Mouse (Mus musculus): ENCODE measurements around the gene Unc13d. TPM values are rescaled to one million over a fixed set of nuclear protein-coding genes. Genes with fewer than 3 reads are reported as not detected.
"Not testable (repeated sequence)": the region's sequence is repeated elsewhere in the genome, so short reads cannot be mapped to it uniquely, and the experiment has no call there.

The Unc13d gene
- total RNA-seq, 2 experiments from 2014 or later, result 4.2 to 4.3 TPM

- no peak for ATAC-seq (replicated peaks; ENCODE audit: low FRiP score, poor library complexity, severe bottlenecking)
Measured at GRCm38 (mm10) chr11:116027756-116028155, 50.0 kb downstream of the Unc13d start, which contains the start of gene H3f3b. Gene H3f3b, minus strand, starts transcription at chr11:116027962.

DNA sequence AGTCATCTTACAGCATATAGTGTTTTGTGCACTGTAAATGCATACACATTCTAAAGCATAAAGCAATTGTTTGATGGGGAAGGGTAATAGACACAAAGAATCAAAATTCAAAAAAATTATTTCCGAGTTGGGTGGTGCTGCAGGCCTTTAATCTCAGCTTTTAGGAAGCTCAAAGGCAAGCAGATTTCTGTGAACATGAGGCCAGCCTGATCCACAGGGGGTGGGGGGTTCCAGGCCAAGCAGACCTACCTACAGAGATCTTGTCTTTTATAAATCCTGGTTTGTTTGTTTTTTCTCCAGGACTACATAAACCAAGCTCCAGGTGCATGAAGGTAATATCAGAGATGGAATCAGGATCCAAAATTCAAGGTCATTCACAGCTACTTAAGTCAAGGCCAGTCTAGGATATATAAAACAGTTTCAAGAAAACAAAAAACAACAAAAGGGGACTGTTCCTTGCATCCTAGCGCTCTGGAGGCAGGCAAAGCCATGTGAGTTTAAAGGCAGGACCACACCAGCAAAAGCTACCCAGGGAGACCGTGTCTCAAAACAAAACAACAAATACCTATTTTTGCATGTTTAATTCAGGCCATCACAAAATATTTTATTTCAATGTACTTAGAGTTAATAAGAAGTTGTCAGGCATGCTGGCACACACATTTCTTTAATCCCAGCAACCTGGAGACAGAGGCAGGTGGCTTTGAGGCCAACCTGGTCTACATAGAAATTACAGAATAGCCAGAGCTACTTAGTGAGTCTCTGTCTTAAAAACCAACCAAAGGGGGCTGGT is 52.5 kb downstream of the Unc13d start:
- no peak for ATAC-seq (replicated peaks; ENCODE audit: low FRiP score, poor library complexity, severe bottlenecking)

- peak; percentile 88 for ATAC-seq (replicated peaks; ENCODE audit: low FRiP score, poor library complexity, severe bottlenecking)
Measured at GRCm38 (mm10) chr11:116024356-116024808, 53.4 kb downstream of the Unc13d start.

DNA sequence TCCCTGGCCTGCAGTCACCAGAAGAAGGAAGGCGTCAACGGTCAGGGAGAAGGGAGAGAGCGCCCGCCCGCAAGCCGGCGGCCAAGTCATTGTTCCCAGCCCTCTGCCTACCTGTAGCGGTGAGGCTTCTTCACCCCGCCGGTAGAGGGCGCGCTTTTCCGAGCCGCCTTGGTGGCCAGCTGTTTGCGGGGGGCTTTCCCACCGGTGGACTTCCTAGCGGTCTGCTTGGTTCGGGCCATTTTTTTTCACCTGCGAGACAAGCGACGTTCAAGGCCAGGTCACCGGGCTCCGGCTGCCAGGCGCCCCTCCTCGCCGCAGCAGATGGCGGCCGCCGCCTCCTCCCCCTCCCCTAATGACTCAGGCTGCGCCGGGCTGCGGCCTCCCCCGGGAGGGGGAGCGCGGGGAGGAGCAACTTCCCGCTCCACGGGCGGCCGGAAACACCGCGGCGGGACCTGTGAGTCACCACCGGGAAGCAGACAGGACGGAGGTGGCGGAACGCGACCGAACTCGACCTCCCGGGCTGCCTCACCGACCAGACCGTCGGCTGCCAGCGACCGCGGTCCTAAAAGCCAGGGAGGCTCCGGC is 53.9 kb downstream of the Unc13d start:
- ATAC-seq (replicated peaks; ENCODE audit: low FRiP score, poor library complexity, severe bottlenecking), result peak; percentile 45

DNA sequence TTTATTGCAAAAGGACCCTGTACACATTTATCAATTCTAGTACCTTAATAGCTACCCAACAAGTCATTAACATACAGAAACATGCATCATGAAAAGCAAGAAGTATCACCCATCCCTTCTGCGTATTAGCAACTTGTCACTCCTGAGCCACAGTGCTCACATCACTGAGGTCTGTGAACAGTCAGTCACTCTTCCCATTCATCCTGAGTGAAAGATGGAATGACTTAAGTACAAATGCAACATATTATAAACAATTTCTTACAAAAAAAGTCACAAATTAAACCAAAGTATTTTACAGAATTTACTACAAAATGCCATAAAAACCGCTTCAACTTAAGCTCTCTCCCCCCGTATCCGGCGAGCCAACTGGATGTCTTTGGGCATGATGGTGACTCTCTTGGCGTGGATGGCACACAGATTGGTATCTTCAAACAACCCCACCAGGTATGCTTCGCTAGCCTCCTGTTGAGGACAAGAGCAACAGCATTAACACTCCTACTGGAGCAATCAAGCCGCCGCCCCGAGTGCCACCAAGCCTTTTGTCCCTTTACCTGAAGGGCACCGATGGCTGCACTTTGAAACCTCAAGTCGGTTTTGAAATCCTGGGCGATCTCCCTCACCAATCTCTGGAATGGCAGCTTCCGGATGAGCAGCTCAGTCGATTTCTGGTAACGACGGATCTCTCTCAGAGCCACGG is 54.5 kb downstream of the Unc13d start:
- ATAC-seq (replicated peaks; ENCODE audit: low FRiP score, poor library complexity, severe bottlenecking), result peak; percentile 26

DNA sequence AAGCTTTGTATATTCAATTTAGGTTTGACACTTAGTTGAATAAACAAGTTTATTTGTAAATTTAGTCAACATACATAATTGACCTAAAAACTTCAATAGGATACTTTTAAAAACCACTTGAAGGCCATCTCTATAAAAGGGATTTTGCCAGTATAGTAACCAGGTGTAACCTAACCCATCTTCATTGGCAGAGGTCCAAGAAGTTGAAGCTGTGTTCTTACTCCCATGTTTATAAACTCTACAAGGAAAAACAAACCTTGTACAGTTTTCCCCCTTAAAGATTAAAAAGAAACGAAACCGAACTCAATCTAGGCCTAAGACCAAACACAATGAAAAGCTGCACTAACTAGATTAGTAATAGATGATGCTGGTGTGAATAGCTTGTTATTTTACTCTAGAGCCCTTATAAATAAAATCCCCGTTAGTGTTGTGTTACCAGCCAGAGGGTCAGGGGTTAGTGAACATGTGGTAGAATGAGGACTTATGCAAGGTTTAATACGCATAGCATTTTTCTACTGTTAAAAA is 55.4 kb downstream of the Unc13d start:
- ATAC-seq (replicated peaks; ENCODE audit: low FRiP score, poor library complexity, severe bottlenecking), result no peak

GRCm38 (mm10) chr11:116021328-116022220 is 56.2 kb downstream of the Unc13d start:
- ATAC-seq (replicated peaks; ENCODE audit: low FRiP score, poor library complexity, severe bottlenecking), result no peak

- ATAC-seq (replicated peaks; ENCODE audit: low FRiP score, poor library complexity, severe bottlenecking), result no peak
Measured at GRCm38 (mm10) chr11:116020519-116020922, 57.2 kb downstream of the Unc13d start.

DNA sequence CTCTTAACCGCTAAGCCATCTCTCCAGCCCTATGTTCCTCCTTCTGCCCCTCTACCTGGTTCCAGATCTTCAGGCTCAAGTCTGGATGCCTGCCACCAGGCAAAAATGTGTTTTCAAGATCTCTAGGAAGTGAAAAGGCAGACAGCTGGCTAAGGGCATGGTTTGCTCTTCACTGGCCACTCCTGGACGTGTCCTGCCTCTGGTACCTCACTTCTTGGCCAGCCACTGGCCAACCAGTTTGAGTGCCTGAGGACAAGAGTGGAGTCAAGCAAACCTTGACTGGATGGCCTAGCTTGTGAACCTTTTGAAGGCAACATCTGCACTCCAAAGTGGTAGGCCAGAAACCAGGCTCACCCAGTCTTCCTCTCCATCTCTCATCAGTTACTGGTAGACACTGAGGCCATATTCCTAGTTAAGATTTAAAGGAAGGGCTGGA is 57.8 kb downstream of the Unc13d start:
- no peak for ATAC-seq (replicated peaks; ENCODE audit: low FRiP score, poor library complexity, severe bottlenecking)

DNA sequence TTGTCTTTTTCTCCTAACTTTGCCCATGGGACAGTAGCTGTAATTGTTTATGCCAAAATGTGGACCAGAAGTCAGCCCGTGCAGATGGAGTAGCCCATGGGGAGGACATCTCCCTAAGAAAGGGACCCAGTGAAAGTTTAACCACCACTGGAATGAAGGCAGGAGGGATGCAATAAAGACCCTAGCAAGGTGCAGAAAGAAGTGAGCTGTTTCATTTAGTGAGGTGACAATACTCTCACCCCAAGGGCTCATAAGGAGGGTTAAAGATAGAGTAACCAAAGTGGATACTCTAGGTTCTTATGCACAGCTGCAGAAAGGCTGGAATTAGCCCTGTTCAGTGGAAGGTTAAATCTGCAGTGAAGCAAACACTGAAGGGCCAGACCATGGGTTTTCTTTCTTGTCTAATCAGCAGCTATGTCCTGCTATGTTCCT is 58.4 kb downstream of the Unc13d start:
- ATAC-seq (replicated peaks; ENCODE audit: low FRiP score, poor library complexity, severe bottlenecking), result no peak

- ATAC-seq (replicated peaks; ENCODE audit: low FRiP score, poor library complexity, severe bottlenecking), result not testable (repeated sequence)
Measured at GRCm38 (mm10) chr11:116018867-116019266, 58.9 kb downstream of the Unc13d start.

DNA sequence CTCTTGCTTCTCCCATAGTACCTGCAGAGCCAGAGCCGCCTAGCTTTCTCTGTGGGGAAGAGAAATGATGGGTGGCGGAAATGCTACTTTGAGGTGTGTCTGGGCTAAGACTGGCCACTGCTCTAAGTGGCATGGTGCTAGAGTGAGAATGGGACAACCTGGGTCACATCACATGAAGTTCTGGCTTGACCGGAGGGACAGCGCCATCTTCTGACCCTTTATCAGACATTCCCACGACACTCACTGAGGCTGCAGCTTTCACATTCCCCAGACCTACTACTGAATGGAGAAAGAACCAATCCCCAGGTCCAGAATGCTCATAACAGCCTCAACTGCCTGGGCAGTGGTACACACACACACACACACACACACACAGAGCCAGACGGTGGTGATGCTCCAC is 59.7 kb downstream of the Unc13d start:
- no peak for ATAC-seq (replicated peaks; ENCODE audit: low FRiP score, poor library complexity, severe bottlenecking)

DNA sequence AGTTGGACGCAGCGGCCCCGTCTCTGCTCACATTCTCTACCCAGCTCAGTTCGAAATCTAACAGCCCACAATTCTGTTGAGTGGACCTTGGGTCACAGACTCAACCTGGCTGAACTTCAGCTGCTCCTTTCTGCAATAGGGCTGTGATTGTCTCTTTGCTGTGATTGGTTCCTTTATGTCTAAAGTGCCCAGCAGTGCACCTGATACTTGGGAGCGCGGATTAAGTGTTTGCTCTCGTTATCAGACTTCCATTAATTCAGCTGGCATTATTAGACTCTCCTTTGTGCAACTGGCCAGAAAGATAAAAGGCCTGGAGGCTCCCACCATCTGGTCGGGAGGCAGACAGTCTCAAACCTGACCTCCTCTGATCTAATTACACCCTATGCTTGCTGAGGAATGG is 62.9 kb downstream of the Unc13d start:
- ATAC-seq (replicated peaks; ENCODE audit: low FRiP score, poor library complexity, severe bottlenecking), result no peak

- peak; percentile 84 for ATAC-seq (replicated peaks; ENCODE audit: low FRiP score, poor library complexity, severe bottlenecking)
Measured at GRCm38 (mm10) chr11:116012262-116012947, 65.4 kb downstream of the Unc13d start, which contains the start of gene Galk1. Gene Galk1, minus strand, starts transcription at chr11:116012719.

Other genes with a start within 250 kb of the Unc13d start
- not detected in 2 replicates for gene Myo15b, start 219.6 kb downstream of the Unc13d start, total RNA-seq (2015; ENCODE audit: low replicate concordance)
- not detected in 2 replicates for gene Myo15b, start 219.6 kb downstream of the Unc13d start, total RNA-seq (2017; ENCODE audit: low replicate concordance)
- 14.2 and 17.9 TPM in 2 replicates for gene Smim5, start 178.0 kb downstream of the Unc13d start, total RNA-seq (2015; ENCODE audit: low replicate concordance)
- gene Smim5, start 178.0 kb downstream of the Unc13d start, total RNA-seq (2017; ENCODE audit: low replicate concordance), result 17.1 and 19.2 TPM in 2 replicates
- gene Smim6, start 165.9 kb downstream of the Unc13d start, total RNA-seq (2015; ENCODE audit: low replicate concordance), result 7.5 and 7.9 TPM in 2 replicates
- gene Smim6, start 165.9 kb downstream of the Unc13d start, total RNA-seq (2017; ENCODE audit: low replicate concordance), result 0.26 and 1.5 TPM in 2 replicates
- gene Sap30bp, start 144.7 kb downstream of the Unc13d start, total RNA-seq (2015; ENCODE audit: low replicate concordance), result 3.6 and 6.3 TPM in 2 replicates
- 75.6 and 96.5 TPM in 2 replicates for gene Sap30bp, start 144.7 kb downstream of the Unc13d start, total RNA-seq (2017; ENCODE audit: low replicate concordance)
- 6.3 and 8.3 TPM in 2 replicates for gene Recql5, start 144.5 kb downstream of the Unc13d start, total RNA-seq (2015; ENCODE audit: low replicate concordance)
- gene Recql5, start 144.5 kb downstream of the Unc13d start, total RNA-seq (2017; ENCODE audit: low replicate concordance), result 15.3 and 31.6 TPM in 2 replicates
- gene Itgb4, start 103.3 kb downstream of the Unc13d start, total RNA-seq (2015; ENCODE audit: low replicate concordance), result not detected in 2 replicates
- not detected in 2 replicates for gene Itgb4, start 103.3 kb downstream of the Unc13d start, total RNA-seq (2017; ENCODE audit: low replicate concordance)
- 1.5 and 4.8 TPM in 2 replicates for gene Galk1, start 65.2 kb downstream of the Unc13d start, total RNA-seq (2015; ENCODE audit: low replicate concordance)
- gene Galk1, start 65.2 kb downstream of the Unc13d start, total RNA-seq (2017; ENCODE audit: low replicate concordance), result 3.6 and 4.5 TPM in 2 replicates
- 366 and 401 TPM in 2 replicates for gene H3f3b, start 50.0 kb downstream of the Unc13d start, total RNA-seq (2015; ENCODE audit: low replicate concordance)
- 384 and 542 TPM in 2 replicates for gene H3f3b, start 50.0 kb downstream of the Unc13d start, total RNA-seq (2017; ENCODE audit: low replicate concordance)
- gene Unk, start 47.6 kb downstream of the Unc13d start, total RNA-seq (2015; ENCODE audit: low replicate concordance), result 4.2 and 6.9 TPM in 2 replicates
- 7.9 and 17.3 TPM in 2 replicates for gene Unk, start 47.6 kb downstream of the Unc13d start, total RNA-seq (2017; ENCODE audit: low replicate concordance)
- 105 and 125 TPM in 2 replicates for gene Wbp2, start 9.0 kb upstream of the Unc13d start, total RNA-seq (2015; ENCODE audit: low replicate concordance)
- 58.0 and 68.8 TPM in 2 replicates for gene Wbp2, start 9.0 kb upstream of the Unc13d start, total RNA-seq (2017; ENCODE audit: low replicate concordance)
- gene Trim47, start 49.2 kb upstream of the Unc13d start, total RNA-seq (2015; ENCODE audit: low replicate concordance), result 1.0 and 2.5 TPM in 2 replicates
- 1.3 TPM in 1 of 2 replicates, not detected in the other for gene Trim47, start 49.2 kb upstream of the Unc13d start, total RNA-seq (2017; ENCODE audit: low replicate concordance)
- gene Trim65, start 53.2 kb upstream of the Unc13d start, total RNA-seq (2015; ENCODE audit: low replicate concordance), result 0.38 and 2.3 TPM in 2 replicates
- gene Trim65, start 53.2 kb upstream of the Unc13d start, total RNA-seq (2017; ENCODE audit: low replicate concordance), result 0.28 and 3.3 TPM in 2 replicates
- 10.0 and 19.8 TPM in 2 replicates for gene Mrpl38, start 60.9 kb upstream of the Unc13d start, total RNA-seq (2015; ENCODE audit: low replicate concordance)
- 5.2 and 6.7 TPM in 2 replicates for gene Mrpl38, start 60.9 kb upstream of the Unc13d start, total RNA-seq (2017; ENCODE audit: low replicate concordance)
- 6.1 and 14.6 TPM in 2 replicates for gene Fbf1, start 90.2 kb upstream of the Unc13d start, total RNA-seq (2015; ENCODE audit: low replicate concordance)
- gene Fbf1, start 90.2 kb upstream of the Unc13d start, total RNA-seq (2017; ENCODE audit: low replicate concordance), result 6.0 and 6.7 TPM in 2 replicates
- gene Ten1, start 120.9 kb upstream of the Unc13d start, total RNA-seq (2015; ENCODE audit: low replicate concordance), result 10.4 and 14.4 TPM in 2 replicates
- 2.7 and 6.4 TPM in 2 replicates for gene Ten1, start 120.9 kb upstream of the Unc13d start, total RNA-seq (2017; ENCODE audit: low replicate concordance)
- 8.3 and 8.6 TPM in 2 replicates for gene Acox1, start 121.1 kb upstream of the Unc13d start, total RNA-seq (2015; ENCODE audit: low replicate concordance)
- 11.3 and 12.7 TPM in 2 replicates for gene Acox1, start 121.1 kb upstream of the Unc13d start, total RNA-seq (2017; ENCODE audit: low replicate concordance)
- gene Evpl, start 160.1 kb upstream of the Unc13d start, total RNA-seq (2015; ENCODE audit: low replicate concordance), result not detected in 2 replicates
- gene Evpl, start 160.1 kb upstream of the Unc13d start, total RNA-seq (2017; ENCODE audit: low replicate concordance), result 0.09 and 0.56 TPM in 2 replicates
- gene Srp68, start 196.3 kb upstream of the Unc13d start, total RNA-seq (2015; ENCODE audit: low replicate concordance), result 7.5 and 11.7 TPM in 2 replicates
- 8.5 and 15.1 TPM in 2 replicates for gene Srp68, start 196.3 kb upstream of the Unc13d start, total RNA-seq (2017; ENCODE audit: low replicate concordance)
- gene Galr2, start 203.0 kb upstream of the Unc13d start, total RNA-seq (2015; ENCODE audit: low replicate concordance), result not detected in 2 replicates
- not detected in 2 replicates for gene Galr2, start 203.0 kb upstream of the Unc13d start, total RNA-seq (2017; ENCODE audit: low replicate concordance)
- gene Exoc7, start 229.3 kb upstream of the Unc13d start, total RNA-seq (2015; ENCODE audit: low replicate concordance), result 12.1 and 34.6 TPM in 2 replicates
- gene Exoc7, start 229.3 kb upstream of the Unc13d start, total RNA-seq (2017; ENCODE audit: low replicate concordance), result 7.8 and 14.1 TPM in 2 replicates